Mouse (Mus musculus) intestine, postnatal 0 days (tissue): ENCODE measurements at regions not wholly inside any gene's neighbourhood (a gene's known extent, or its start where the extent isn't known, plus 50 kb on each side); places are given as distances from the start of the nearest gene placed in this dataset.

ENCODE experiments used
- ATAC-seq: fragments of 200-750 bp; cut with Nextera tagmentation; 2 replicates; pipeline ENCODE4 v1.8.0; 2017; ENCODE audit warnings: mild to moderate bottlenecking, moderate TSS enrichment, moderate library complexity
- H3K27ac ChIP-seq: fragments of 300-500 bp; sonication (generic); 2 replicates; pipeline ENCODE4 v1.5.1; 2014; ENCODE audit warnings: mild to moderate bottlenecking, low read depth, low read length, moderate library complexity
- H3K27me3 ChIP-seq: fragments of 300-500 bp; sonication (generic); replicated peaks from 2 replicates; pipeline ENCODE4 v1.6.1; 2014; ENCODE audit warnings: low read length, mixed read lengths; ENCODE audit not compliant: control insufficient read depth, insufficient read depth
- H3K36me3 ChIP-seq: fragments of 300-500 bp; sonication (generic); 2 replicates; pipeline ENCODE4 v1.6.1; 2014; ENCODE audit warnings: mild to moderate bottlenecking, moderate library complexity; ENCODE audit not compliant: control insufficient read depth, insufficient read depth
- H3K4me1 ChIP-seq: fragments of 300-500 bp; sonication (generic); replicated peaks from 2 replicates; pipeline ENCODE4 v1.6.1; 2014; ENCODE audit warnings: antibody characterized with exemption, low read length, mixed read lengths; ENCODE audit not compliant: control insufficient read depth, insufficient read depth
- H3K4me2 ChIP-seq: fragments of 300-500 bp; sonication (generic); replicated peaks from 2 replicates; pipeline ENCODE4 v1.6.1; 2014; ENCODE audit warnings: low read depth, mild to moderate bottlenecking, moderate library complexity
- H3K4me3 ChIP-seq: fragments of 300-500 bp; sonication (generic); 2 replicates; pipeline ENCODE4 v1.5.1; 2014; ENCODE audit warnings: low read depth, low read length
- H3K9ac ChIP-seq: fragments of 300-500 bp; sonication (generic); 2 replicates; pipeline ENCODE4 v1.6.1; 2014; ENCODE audit warnings: mild to moderate bottlenecking, low read depth, low read length
- H3K9me3 ChIP-seq: fragments of 300-500 bp; sonication (generic); 2 replicates; pipeline ENCODE4 v1.6.1; 2016; ENCODE audit warnings: mixed run types; ENCODE audit not compliant: control insufficient read depth
- CTCF ChIP-seq: sonication (generic); IDR thresholded peaks from 2 replicates; pipeline ENCODE4 v1.5.1; 2016; ENCODE audit warnings: low read depth, mild to moderate bottlenecking, control low read depth, antibody characterized with exemption, moderate library complexity
- WGBS: fragments of 180-500 bp; shearing (Covaris S2); extraction: QIAGEN DNeasy Blood & Tissue Kit; methylation state at CpG from one replicate; pipeline ENCODE4 v1.1.7; 2014; 5-methylcytosine and 5-hydroxymethylcytosine counted together

DNA sequence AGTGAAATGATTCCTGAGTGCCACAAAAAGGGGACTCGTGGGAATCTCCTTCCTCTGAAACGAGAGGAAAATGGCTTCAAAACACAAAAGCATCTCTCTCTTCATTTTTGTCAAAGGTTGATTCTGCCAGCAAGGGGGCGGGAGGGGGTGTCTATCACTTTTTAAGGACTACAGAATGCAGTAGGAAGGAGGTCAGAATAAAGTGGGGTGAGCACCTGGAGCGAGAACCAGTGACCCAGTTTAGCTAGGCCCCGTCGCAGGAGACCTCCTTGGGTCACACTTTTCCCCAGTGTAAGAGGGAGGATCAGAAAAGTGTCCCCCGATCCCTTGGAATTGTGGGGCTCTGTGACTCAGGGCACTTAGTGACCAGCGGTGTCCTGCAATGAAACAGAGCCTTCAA, 133.1 kb downstream of the Tgfb2 start:
- H3K4me1 ChIP-seq: no peaks in the 10 kb centered on the region
- H3K4me2 ChIP-seq: no peak overlapping the region
- no peak for TF ChIP-seq CTCF
- no peaks in the 10 kb centered on the region for H3K36me3 ChIP-seq
- no peak overlapping the region for H3K27ac ChIP-seq
- H3K4me3 ChIP-seq: no peak overlapping the region
- no peaks in the 10 kb centered on the region for H3K9me3 ChIP-seq
- H3K27me3 ChIP-seq: no peaks in the 10 kb centered on the region
- no peak overlapping the region for H3K9ac ChIP-seq
- no peak for ATAC-seq
- 92% methylated on average over 8 of the region's 8 CpGs for WGBS

DNA sequence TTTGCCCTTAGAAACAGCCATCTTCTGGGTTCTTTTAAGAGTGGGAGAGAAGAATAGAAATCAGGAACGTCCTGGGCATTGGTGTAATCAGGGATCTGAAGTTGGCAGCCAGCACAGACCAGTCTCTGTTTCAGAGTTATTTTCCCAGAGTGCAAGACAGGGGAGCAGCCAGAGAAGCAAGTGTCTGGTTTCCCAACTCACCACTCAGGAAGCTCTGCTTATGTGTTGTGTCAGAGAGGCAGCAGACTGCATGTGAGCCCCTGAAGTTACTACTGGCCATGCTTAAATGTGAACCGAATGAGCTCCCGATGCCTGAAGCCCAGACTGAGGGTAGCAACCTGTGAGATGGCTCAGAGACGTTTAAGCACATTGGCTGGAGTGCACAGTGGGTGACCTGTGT, 133.7 kb downstream of the Tgfb2 start:
- Histone ChIP-seq H3K27ac (no peak overlapping the region), H3K27me3 (no peaks in the 10 kb centered on the region), H3K36me3 (no peaks in the 10 kb centered on the region), H3K9ac (no peak overlapping the region), H3K9me3 (no peaks in the 10 kb centered on the region), H3K4me1 (no peaks in the 10 kb centered on the region), H3K4me2 (no peak overlapping the region), H3K4me3 (no peak overlapping the region)
- no peak for ATAC-seq
- no peak for TF ChIP-seq CTCF
- WGBS: 69% methylated on average over 4 of the region's 4 CpGs

DNA sequence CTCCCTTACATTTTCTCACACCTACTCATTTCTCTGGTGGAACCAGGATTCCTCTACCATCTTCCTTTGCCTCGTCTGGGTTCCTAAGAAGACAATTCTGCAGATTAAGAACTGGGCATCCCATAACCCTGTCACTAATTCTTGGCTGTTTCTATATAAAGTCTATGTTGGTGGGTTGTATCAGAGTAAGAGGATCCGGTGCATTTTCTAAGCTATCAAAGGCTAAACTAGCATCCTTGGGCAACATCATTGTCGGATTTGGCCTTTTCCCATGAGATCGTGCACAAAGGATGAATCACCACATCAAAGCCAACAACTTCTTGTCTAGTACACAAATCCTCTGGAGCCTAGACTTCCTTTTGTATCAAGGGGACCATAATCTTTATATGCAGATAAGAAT, 137.3 kb downstream of the Tgfb2 start:
- no peak for TF ChIP-seq CTCF
- Histone ChIP-seq H3K4me2 (no peak overlapping the region), H3K9me3 (no peaks in the 10 kb centered on the region), H3K4me1 (no peaks in the 10 kb centered on the region), H3K27me3 (no peaks in the 10 kb centered on the region), H3K9ac (no peak overlapping the region), H3K4me3 (no peak overlapping the region), H3K36me3 (no peaks in the 10 kb centered on the region), H3K27ac (no peak overlapping the region)
- WGBS: 86% methylated on average over 4 of the region's 4 CpGs
- ATAC-seq: no peak

DNA sequence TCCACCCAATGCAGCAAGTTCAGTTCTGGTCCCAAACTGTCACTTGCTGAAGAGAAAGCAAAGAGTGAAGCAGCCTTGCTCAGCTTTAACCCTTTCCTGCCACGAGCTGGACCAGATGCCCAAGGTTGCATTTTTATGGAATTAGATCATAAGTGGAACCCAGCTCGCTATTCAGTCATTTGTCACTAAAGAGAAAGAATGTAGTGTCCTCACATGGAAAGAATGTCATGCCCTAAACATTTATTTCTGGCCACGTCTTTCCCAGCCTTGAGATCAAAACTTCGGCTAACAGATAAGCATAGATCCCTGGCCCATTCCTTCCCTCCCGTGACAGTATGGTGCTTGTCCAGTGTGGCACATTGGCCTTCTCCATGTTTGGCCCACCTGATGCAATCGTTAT, 137.7 kb downstream of the Tgfb2 start:
- Histone ChIP-seq H3K27ac (no peak overlapping the region), H3K4me2 (no peak overlapping the region), H3K4me1 (no peaks in the 10 kb centered on the region), H3K27me3 (no peaks in the 10 kb centered on the region), H3K36me3 (no peaks in the 10 kb centered on the region), H3K9ac (no peak overlapping the region), H3K4me3 (no peak overlapping the region), H3K9me3 (no peaks in the 10 kb centered on the region)
- WGBS: 44% methylated on average over 6 of the region's 6 CpGs
- ATAC-seq: no peak
- no peak for TF ChIP-seq CTCF

DNA sequence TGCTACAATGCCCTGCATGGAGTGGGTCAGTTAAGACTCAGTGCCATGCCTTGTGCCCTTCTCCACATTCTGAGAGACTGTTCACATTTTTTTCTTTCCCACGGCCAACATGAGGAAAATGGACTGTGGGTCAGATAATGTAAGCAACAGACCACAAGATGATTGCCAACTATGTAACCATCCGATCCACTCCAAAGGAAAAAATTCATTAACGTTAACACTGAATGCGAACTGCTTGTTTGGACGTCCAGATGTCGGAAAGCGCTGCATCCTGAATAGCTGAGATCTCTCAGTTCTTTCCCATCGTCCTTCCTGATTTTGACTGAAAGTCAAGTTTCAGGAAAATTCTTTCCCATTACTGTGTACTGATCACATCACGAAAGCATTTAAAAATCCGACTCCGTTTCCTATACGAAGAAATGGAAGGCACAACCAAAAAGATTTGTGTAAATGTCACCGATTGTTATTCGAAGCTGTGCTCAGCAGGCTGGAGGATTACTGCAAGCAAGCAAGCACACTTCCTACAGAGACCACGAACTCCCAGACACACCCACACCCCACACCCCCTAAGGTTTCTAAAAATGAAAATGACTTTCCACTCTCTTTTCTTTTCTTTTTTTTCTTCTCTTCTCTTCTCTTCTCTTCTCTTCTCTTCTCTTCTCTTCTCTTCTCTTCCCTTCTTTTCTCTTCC, 138.5 kb downstream of the Tgfb2 start:
- Histone ChIP-seq H3K4me2 (0 out of 2 replicates have a peak overlapping the region, but pooled peaks have one; percentile 1), H3K27ac (no peak overlapping the region), H3K27me3 (no peaks in the 10 kb centered on the region), H3K9me3 (no peaks in the 10 kb centered on the region), H3K4me3 (no peak overlapping the region), H3K9ac (no peak overlapping the region), H3K36me3 (no peaks in the 10 kb centered on the region), H3K4me1 (no peaks in the 10 kb centered on the region)
- 28% methylated on average over 15 of the region's 15 CpGs for WGBS
- ATAC-seq: no peak
- no peak for TF ChIP-seq CTCF

DNA sequence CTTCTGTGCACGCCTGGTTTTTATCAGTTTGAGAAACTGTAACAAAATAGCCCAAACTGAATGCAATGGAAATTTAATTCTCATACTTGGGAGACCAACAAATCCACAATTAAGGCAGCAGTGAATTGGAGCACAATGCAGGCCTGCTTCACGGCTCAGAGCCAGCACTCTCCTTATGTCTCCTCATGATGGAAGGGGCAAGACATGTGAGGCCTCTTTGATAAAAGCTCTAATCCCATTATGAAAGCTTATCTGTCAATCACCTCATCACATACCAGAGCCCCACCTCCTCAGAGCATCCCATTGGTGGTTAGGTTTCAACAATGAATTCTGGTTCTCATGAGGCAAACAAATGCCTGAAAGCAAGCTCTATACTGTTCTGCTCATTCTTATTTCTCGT, 143.8 kb downstream of the Tgfb2 start:
- H3K27me3 ChIP-seq: no peaks in the 10 kb centered on the region
- WGBS: 77% methylated on average over 3 of the region's 3 CpGs
- no peak overlapping the region for H3K4me3 ChIP-seq
- no peaks in the 10 kb centered on the region for H3K4me1 ChIP-seq
- no peak overlapping the region for H3K4me2 ChIP-seq
- ATAC-seq: no peak
- no peaks in the 10 kb centered on the region for H3K9me3 ChIP-seq
- TF ChIP-seq CTCF: no peak
- no peaks in the 10 kb centered on the region for H3K36me3 ChIP-seq
- H3K9ac ChIP-seq: no peak overlapping the region
- no peak overlapping the region for H3K27ac ChIP-seq
